12 mouse cellular contexts compared by ENCODE assay signal in genomic region chr4:4300189-4300879, GRCm38 (mm10).
"Had no signal": no experiment of that assay in that cellular context is flagged by ENCODE, and none has a peak within 500 bp of the region (broad histone marks: within the 10 kb centered on the region; RNA-seq: fewer than 3 reads in every experiment).

No protein-coding gene starts in this region.

- H3K9ac ChIP-seq: liver, embryonic 12.5 days; liver, embryonic 15.5 days; lung, embryonic 15.5 days; midbrain, embryonic 13.5 days had no signal

- H3K27ac ChIP-seq: kidney, postnatal 0 days; layer of hippocampus, adult 2 months; liver, embryonic 12.5 days; liver, embryonic 15.5 days; lung, embryonic 15.5 days; midbrain, embryonic 10.5 days; midbrain, embryonic 13.5 days had no signal

- H3K4me2 ChIP-seq: liver, embryonic 12.5 days; liver, embryonic 15.5 days; lung, embryonic 15.5 days; midbrain, embryonic 13.5 days had no signal

- ATAC-seq: liver, embryonic 12.5 days; midbrain, embryonic 13.5 days had no signal

- H3K9me3 ChIP-seq: liver, embryonic 12.5 days; liver, embryonic 15.5 days; lung, embryonic 15.5 days; megakaryocyte, embryonic 14.5 days; midbrain, embryonic 10.5 days; midbrain, embryonic 13.5 days had no signal

- H3K36me3 ChIP-seq: liver, embryonic 12.5 days; liver, embryonic 15.5 days; lung, embryonic 15.5 days; midbrain, embryonic 10.5 days; midbrain, embryonic 13.5 days had no signal

- H3K4me1 ChIP-seq: liver, embryonic 12.5 days; liver, embryonic 15.5 days; lung, embryonic 15.5 days; megakaryocyte, embryonic 14.5 days; midbrain, embryonic 10.5 days; midbrain, embryonic 13.5 days had no signal

- H3K27me3 ChIP-seq: liver, embryonic 12.5 days; liver, embryonic 15.5 days; lung, embryonic 15.5 days; megakaryocyte, embryonic 14.5 days; midbrain, embryonic 13.5 days had no signal

- DNase-seq: layer of hippocampus, adult 9-11 months; spleen, adult 18-20 months; thymus, adult 18-20 months; thymus, postnatal 36 days had no signal

- H3K4me3 ChIP-seq: layer of hippocampus, adult 2 months; liver, embryonic 12.5 days; liver, embryonic 15.5 days; lung, embryonic 15.5 days; megakaryocyte, embryonic 14.5 days; midbrain, embryonic 10.5 days; midbrain, embryonic 13.5 days had no signal
